Mouse (Mus musculus) cerebellum, adult 18-20 months (tissue): Measurements from ENCODE around the gene Setd2.

ENCODE experiments used
- DNase-seq, 2 experiments: peaks; one replicate each; pipeline ENCODE4 v3.0.0; 2021

The Setd2 gene

GRCm38 (mm10) chr9:110656249-110657221, 124.1 kb downstream of the Setd2 start, which contains the start of gene Ccdc12:
Ccdc12 (plus strand) TSS chr9:110656503.
- DNase-seq, result peak; percentile 96 to 98

GRCm38 (mm10) chr9:110657474-110658078, 125.2 kb downstream of the Setd2 start:
- peak in 1 of 2 experiments; percentile 46 for DNase-seq

GRCm38 (mm10) chr9:110659521-110659920, 127.1 kb downstream of the Setd2 start:
- no peak for DNase-seq

- no peak for DNase-seq
Observed at GRCm38 (mm10) chr9:110660208-110660607, 127.8 kb downstream of the Setd2 start.

GRCm38 (mm10) chr9:110660856-110661612, 128.6 kb downstream of the Setd2 start:
- DNase-seq, result peak in 1 of 2 experiments; percentile 49

GRCm38 (mm10) chr9:110662844-110663243, 130.4 kb downstream of the Setd2 start:
- no peak for DNase-seq

GRCm38 (mm10) chr9:110665912-110666311, 133.5 kb downstream of the Setd2 start:
- DNase-seq, result no peak

GRCm38 (mm10) chr9:110666374-110666773, 134.0 kb downstream of the Setd2 start:
- no peak for DNase-seq

- DNase-seq, result no peak
Observed at GRCm38 (mm10) chr9:110667219-110667836, 134.9 kb downstream of the Setd2 start.
